Mouse (Mus musculus): ENCODE data around the gene Mcat. TPM values are rescaled to one million over a fixed set of nuclear protein-coding genes. Genes with fewer than 3 reads are reported as not detected.

The Mcat gene
- polyA plus RNA-seq, 1 experiment, result 11.0 TPM

DNA sequence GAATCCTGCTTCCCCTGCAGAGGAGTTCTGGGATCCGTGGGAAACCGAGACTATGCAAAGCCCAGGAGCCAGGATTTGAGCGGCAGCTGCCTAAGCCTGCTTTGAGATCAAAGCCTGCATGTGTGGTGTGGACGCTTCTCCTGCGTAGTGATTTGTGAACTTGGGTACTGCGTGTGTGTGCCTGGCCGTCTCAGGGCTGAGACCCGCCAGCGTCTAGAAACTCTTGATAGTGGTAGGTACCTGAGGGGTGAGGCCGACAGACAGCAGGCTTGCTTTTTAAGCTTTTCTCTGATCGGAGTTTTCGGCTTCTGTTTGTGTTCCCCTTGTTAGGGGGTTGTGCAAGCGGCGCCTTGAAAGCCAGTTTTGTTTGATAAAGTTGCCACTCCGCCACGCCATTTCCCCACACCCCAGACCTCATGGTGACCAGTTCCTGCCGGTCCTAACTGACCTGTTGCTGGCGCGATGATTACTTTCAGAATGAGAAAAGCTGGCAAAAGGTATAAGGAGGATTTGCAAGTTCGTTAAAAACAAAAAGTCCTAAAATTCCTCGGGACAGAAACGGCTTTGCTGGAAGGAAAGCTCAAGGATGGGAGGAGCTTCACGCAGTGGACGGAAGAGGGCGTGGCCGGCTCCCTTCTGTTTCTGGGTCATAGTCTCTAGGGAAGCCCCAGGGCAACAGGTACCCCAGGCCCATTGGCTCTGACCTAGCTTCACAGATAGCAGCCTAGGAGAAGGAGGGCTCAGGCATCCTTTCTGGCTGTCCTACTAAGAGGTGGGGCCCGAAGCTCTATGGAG, 467 bp upstream of the Mcat start:
- TF ChIP-seq POLR2A (IDR thresholded peaks at IDR 0.05; ENCODE audit: borderline replicate concordance, control insufficient read depth, low read depth, low read length) (no peak), CTCF (IDR thresholded peaks at IDR 0.05; ENCODE audit: control insufficient read depth, insufficient read depth, low read length) (no peak)
- 1% methylated on average over 27 of the region's 27 CpGs for WGBS
- H3K4me3 ChIP-seq (replicated peaks; ENCODE audit: control insufficient read depth, low read depth, low read length), result peak overlapping the region; percentile 97
- peak overlapping the region; percentile 92 for H3K27ac ChIP-seq (ENCODE audit: control insufficient read depth, insufficient read depth, low read depth, low read length, poor library complexity)
- peaks cover 5% of the 10 kb centered on the region for H3K4me1 ChIP-seq (ENCODE audit: control insufficient read depth, insufficient read depth, low read length)

DNA sequence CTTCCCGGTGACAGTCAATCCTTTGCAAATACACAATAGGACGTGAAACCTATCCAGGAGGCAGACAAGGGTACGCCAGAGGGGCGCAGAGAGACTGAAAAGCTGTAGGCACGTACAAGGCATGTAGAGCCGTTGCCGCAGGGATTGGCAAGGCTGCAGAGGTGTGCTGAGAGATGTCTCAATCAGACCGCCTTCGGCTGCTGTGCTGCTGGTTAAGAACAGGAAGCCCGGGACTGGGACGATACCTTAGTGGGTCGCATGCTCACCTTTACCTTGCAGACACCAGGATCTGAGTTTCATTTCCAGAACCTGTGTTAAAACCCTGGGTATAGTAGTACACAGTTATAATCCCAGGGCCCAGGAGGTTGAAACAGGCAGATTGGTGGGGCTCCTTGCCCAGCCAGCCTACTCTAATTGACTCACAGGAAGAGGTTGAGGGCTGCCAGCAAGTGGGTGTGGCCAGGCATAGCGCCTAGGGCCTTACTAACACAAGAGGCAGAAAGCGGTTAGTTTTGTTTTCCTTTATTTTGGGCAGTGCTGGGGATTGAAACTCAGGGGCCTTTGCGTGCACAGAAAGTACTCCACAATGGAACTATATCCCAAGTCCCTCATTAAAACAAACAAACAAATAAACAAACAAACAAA, 839 bp downstream of the Mcat start:
- TF ChIP-seq POLR2A (IDR thresholded peaks at IDR 0.05; ENCODE audit: borderline replicate concordance, control insufficient read depth, low read depth, low read length) (no peak), CTCF (IDR thresholded peaks at IDR 0.05; ENCODE audit: control insufficient read depth, insufficient read depth, low read length) (no peak)
- H3K4me3 ChIP-seq (replicated peaks; ENCODE audit: control insufficient read depth, low read depth, low read length), result peak overlapping the region; percentile 50
- WGBS, result 11% methylated on average over 15 of the region's 15 CpGs
- peaks cover 5% of the 10 kb centered on the region for H3K4me1 ChIP-seq (ENCODE audit: control insufficient read depth, insufficient read depth, low read length)
- H3K27ac ChIP-seq (ENCODE audit: control insufficient read depth, insufficient read depth, low read depth, low read length, poor library complexity), result peak overlapping the region; percentile 92

DNA sequence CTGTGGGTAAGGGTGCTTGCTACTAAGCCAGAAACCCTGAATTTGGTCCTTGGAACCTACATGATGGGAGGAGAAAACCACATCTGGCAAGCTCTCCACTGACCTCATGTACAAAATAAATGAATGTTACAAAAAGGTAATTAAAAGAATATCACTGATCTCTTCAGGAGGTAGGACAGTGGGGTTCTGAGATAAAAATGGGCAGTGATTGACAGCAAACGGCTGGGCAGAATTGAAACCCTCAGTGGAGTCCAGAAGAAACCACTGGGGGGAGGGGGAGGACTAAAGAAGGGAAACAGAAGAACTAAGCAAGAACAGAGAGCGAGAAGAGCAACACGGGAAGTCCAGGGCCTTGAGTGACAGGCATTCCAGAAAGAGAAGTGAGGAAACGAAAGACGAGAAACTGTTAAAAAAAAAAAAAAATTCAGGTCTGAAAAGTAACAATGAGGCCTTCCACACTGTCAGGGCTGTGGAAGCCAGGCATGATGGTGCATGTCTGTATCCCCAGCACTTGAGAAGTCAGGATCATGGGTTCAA, 2.6 kb downstream of the Mcat start:
- Histone ChIP-seq H3K4me1 (ENCODE audit: control insufficient read depth, insufficient read depth, low read length) (peaks cover 4% of the 10 kb centered on the region), H3K27ac (ENCODE audit: control insufficient read depth, insufficient read depth, low read depth, low read length, poor library complexity) (no peak overlapping the region; the same call in 1 of the 2 replicates), H3K4me3 (replicated peaks; ENCODE audit: control insufficient read depth, low read depth, low read length) (no peak overlapping the region)
- TF ChIP-seq POLR2A (IDR thresholded peaks at IDR 0.05; ENCODE audit: borderline replicate concordance, control insufficient read depth, low read depth, low read length), result no peak
- no peak for TF ChIP-seq CTCF (IDR thresholded peaks at IDR 0.05; ENCODE audit: control insufficient read depth, insufficient read depth, low read length)
- WGBS, result 12% methylated on average over 5 of the region's 5 CpGs

DNA sequence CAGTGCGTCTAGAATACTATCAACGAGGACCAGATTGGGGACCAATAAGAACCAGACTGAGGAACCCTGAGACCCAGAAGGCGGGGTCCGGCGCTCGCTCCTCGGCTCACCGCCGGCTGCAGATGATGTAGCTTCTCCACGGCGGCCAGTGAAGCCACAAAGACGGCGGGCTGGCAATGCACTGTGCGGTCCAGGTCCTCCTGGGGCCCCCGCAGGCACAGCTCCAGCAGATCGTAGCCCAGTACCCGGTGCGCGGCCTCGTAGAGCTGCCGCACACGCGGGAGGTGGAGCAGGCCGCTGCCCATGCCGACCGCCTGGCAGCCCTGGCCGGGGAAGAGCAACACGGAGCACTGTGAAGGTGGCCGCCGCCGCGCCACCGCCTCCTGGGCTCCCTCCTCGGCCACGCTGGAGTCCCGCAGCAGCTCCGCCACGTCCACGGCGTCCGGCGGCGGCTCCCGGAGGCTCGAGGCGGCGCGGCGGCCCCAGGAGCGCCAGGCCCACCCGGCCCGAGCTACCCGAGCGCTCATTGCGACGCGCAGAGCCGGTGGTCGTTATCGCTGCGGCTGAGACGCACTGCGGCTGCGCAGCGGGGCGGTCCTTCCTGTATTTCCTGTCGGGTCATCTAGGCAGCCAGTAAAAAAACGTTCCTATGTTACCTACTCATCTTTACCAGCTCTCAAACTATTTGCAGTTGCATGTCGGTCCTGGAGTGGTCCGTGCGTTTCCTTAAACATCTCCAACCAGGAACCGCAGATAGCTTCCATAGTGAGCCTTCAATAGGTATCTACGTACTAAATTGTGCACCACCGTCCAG, 8.2 kb downstream of the Mcat start:
- H3K27ac ChIP-seq (ENCODE audit: control insufficient read depth, insufficient read depth, low read depth, low read length, poor library complexity), result peak overlapping the region; percentile 98
- TF ChIP-seq POLR2A (IDR thresholded peaks at IDR 0.05; ENCODE audit: borderline replicate concordance, control insufficient read depth, low read depth, low read length) (peak; percentile 92; the same call in 1 of the 2 replicates), CTCF (IDR thresholded peaks at IDR 0.05; ENCODE audit: control insufficient read depth, insufficient read depth, low read length) (no peak)
- peak overlapping the region; percentile 85 for H3K4me3 ChIP-seq (replicated peaks; ENCODE audit: control insufficient read depth, low read depth, low read length)
- H3K4me1 ChIP-seq (ENCODE audit: control insufficient read depth, insufficient read depth, low read length), result peaks cover 1% of the 10 kb centered on the region; the same call in 1 of the 2 replicates
- under 1% methylated on average over 74 of the region's 74 CpGs for WGBS

DNA sequence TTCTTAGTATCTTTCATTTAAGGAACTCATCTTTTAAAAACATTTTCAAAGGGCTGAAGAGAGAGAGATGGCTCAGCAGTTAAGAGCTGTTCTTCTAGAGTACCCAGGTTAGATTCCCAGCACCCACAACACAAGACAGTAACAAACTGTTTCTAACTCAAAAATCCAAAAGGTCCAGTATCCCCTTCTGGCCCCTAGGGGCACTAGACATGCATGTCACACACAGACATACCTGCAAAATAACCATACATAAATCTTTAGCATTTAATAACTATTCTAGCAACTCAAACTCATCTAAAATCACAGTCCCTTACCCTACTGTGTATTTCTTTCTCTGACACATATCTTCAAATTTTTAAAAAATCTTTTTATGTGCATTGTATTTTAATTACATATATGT, 9.8 kb downstream of the Mcat start:
- Histone ChIP-seq H3K27ac (ENCODE audit: control insufficient read depth, insufficient read depth, low read depth, low read length, poor library complexity) (no peak overlapping the region), H3K4me3 (replicated peaks; ENCODE audit: control insufficient read depth, low read depth, low read length) (no peak overlapping the region), H3K4me1 (ENCODE audit: control insufficient read depth, insufficient read depth, low read length) (peaks cover 1% of the 10 kb centered on the region; the same call in 1 of the 2 replicates)
- TF ChIP-seq POLR2A (IDR thresholded peaks at IDR 0.05; ENCODE audit: borderline replicate concordance, control insufficient read depth, low read depth, low read length), result no peak
- no peak for TF ChIP-seq CTCF (IDR thresholded peaks at IDR 0.05; ENCODE audit: control insufficient read depth, insufficient read depth, low read length)

DNA sequence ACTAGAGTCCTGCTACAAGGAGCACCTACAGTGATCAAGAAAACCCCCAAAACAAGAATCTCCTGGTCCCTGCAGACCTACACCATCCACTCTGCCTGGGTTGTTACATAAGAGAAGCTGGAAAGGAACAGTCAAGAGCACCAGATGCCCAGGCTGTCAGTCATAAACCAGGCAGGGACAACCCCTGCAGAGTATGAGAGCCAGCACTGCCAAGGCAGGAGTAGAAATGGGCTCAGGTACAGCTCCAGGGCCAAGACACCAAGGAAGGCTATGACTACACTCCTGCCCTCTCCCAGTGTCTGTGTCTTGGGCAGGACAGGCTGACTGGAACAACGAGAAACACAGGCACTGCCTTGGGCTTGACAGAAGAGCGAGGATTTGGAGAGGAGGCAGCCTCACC, 13.4 kb downstream of the Mcat start:
- Histone ChIP-seq H3K4me3 (replicated peaks; ENCODE audit: control insufficient read depth, low read depth, low read length) (no peak overlapping the region), H3K27ac (ENCODE audit: control insufficient read depth, insufficient read depth, low read depth, low read length, poor library complexity) (no peak overlapping the region), H3K4me1 (ENCODE audit: control insufficient read depth, insufficient read depth, low read length) (no peaks in the 10 kb centered on the region; the same call in 1 of the 2 replicates)
- TF ChIP-seq CTCF (IDR thresholded peaks at IDR 0.05; ENCODE audit: control insufficient read depth, insufficient read depth, low read length) (no peak), POLR2A (IDR thresholded peaks at IDR 0.05; ENCODE audit: borderline replicate concordance, control insufficient read depth, low read depth, low read length) (no peak)
- WGBS, result 89% methylated on average over 2 of the region's 2 CpGs

DNA sequence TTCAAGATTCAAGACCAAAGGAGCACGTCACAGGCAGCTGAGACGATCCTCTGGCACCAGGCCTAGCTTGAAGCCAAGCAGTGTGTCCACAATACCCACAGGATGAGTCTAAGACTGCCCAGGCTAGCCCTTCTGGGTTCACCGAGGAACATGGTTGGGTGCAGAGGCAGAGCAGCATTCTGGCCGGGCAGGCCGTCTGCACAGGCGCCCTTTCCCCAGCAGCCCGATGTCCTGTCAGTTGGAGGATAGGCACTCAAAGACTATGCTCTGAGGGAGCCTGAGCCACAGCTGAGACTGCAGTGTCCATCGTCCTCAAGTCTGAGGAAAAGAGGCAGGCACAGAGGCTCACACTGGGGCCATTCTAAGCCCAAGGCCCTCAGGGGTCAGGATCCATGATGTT, 16.4 kb downstream of the Mcat start:
- WGBS, result 92% methylated on average over 8 of the region's 8 CpGs
- no peak overlapping the region for H3K4me3 ChIP-seq (replicated peaks; ENCODE audit: control insufficient read depth, low read depth, low read length)

More for the DNA sequence above, 16.4 kb downstream of the Mcat start:
- TF ChIP-seq POLR2A (IDR thresholded peaks at IDR 0.05; ENCODE audit: borderline replicate concordance, control insufficient read depth, low read depth, low read length) (no peak), CTCF (IDR thresholded peaks at IDR 0.05; ENCODE audit: control insufficient read depth, insufficient read depth, low read length) (no peak)
- H3K4me1 ChIP-seq (ENCODE audit: control insufficient read depth, insufficient read depth, low read length), result no peaks in the 10 kb centered on the region
- no peak overlapping the region for H3K27ac ChIP-seq (ENCODE audit: control insufficient read depth, insufficient read depth, low read depth, low read length, poor library complexity)

Measured in bone marrow, adult 2 months (tissue).